Mouse (Mus musculus) CD4-positive, CD25-positive, alpha-beta regulatory T cell, adult 4 months (primary cell): ENCODE measurements around the gene Triml1. TPM values are rescaled to one million over a fixed set of nuclear protein-coding genes. Genes with fewer than 3 reads are reported as not detected.

ENCODE experiments used
- ATAC-seq: one replicate; pipeline ENCODE4 v1.8.0; 2017
- polyA plus RNA-seq, 2 experiments: library from polyadenylated mRNA; unstranded; fragments of 100-300 nt; shearing (Covaris generic); gene quantifications; one replicate each; pipeline ENCODE4 v1.2.1; 2017

Triml1 gene
- polyA plus RNA-seq, result not detected

- ATAC-seq, result no peak
These were observed at the start of gene Triml1 for GRCm38 (mm10) chr8:43141386-43141785. TSS of gene Triml1 (minus strand) at chr8:43141486.

DNA sequence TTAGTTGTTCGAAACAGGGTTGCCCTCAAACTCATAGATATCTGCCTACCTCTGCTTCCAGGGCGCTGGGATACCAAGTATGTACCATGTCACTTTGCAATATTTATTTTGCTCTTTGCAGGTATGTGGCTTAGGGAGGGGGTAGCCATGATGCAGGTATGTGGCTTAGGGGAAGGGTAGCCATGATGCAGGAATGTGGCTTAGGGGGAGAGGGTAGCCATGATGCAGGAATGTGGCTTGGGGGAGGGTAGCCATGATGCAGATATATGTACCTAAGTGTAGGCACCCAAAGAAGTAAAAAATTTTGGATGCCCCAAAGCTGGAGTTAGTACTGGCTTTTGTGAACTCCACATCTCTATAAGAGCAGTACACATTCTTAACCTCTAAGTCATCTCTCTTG lies 41.0 kb upstream of the Triml1 start:
- no peak for ATAC-seq

DNA sequence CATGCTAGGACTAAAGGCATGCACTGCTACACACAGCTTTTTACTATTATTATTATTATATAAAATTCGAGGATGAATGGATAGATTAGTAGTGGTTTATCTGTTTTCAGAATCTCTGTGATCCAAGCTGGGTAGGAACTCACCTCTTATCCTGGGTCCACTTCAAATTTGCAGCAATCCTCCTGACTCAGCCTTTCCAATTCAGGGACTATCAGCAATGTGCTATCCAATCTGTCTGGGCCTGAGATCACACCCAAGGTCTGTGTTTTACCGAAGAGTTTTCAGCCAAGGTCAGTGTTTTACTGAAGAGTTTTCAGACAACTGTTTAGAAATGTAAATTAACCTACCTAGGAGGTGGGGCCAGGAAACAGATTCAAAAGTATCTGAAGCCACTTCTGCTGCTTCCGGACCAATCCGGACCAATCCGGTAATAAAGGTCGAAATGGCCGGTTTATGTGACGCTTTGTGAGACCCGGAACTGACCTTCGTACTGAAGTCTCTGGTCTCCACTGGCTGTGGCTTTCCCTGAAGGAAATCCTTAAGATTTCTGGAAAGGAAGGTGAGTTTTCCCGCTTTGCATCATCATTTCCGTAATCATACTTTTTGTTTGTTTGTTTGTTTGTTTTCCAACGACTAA lies 38.9 kb upstream of the Triml1 start, which contains the start of gene Triml2:
Gene Triml2 (plus strand): TSS at position 488 of the 637 bp plus-strand sequence.
- ATAC-seq, result no peak

- ATAC-seq, result no peak
These were observed 37.9 kb upstream of the Triml1 start for GRCm38 (mm10) chr8:43179189-43179588.

GRCm38 (mm10) chr8:43178263-43178662 lies 37.0 kb upstream of the Triml1 start:
- no peak for ATAC-seq

GRCm38 (mm10) chr8:43176766-43177486 lies 35.6 kb upstream of the Triml1 start:
- no peak for ATAC-seq

GRCm38 (mm10) chr8:43169249-43169755 lies 28.0 kb upstream of the Triml1 start:
- no peak for ATAC-seq

DNA sequence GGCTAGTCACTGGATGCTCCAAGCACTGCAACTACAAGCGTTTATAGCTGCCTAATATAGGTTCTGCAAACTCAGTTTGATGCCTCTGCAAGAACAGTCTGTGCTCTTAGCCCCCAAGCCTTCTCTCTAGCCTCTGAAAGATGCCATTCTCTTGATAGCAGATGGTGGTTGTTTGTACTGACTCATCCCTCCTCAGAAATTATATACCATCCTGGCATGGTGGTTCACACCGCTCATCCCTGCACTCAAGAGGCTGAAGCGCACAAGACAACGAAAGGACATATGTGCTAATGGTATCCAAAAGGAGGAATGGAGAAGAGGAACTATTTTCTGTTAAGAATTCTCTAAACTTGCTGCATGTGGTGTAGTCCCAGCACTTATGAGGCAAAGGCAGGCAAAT lies 26.8 kb upstream of the Triml1 start:
- ATAC-seq, result no peak

GRCm38 (mm10) chr8:43164453-43164852 lies 23.2 kb upstream of the Triml1 start:
- ATAC-seq, result no peak

- no peak for ATAC-seq
These were observed 22.0 kb upstream of the Triml1 start for GRCm38 (mm10) chr8:43163255-43163654.

DNA sequence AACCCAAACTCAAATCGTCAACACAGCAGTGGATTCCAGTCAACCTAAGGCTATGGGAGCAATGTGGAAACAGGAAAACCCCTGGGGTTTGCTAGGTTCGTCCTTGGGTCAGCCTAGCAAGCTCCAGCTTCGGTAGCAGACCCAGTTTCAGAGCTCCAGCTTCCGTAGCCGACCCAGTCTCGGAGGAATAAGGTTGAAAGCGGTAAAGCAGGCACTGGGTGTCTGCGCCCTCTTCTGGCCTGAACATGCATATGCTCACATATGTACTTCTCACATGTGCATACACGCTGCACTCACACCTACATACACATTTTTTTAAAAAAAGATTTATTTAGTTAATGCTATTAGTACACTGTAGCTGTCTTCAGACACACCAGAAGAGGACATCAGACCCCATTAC lies 8.0 kb upstream of the Triml1 start:
- ATAC-seq, result no peak

GRCm38 (mm10) chr8:43111205-43111827 lies 30.0 kb downstream of the Triml1 start:
- ATAC-seq, result no peak

Other genes with a start within 250 kb of the Triml1 start
- not detected for gene Triml2, start 39.1 kb upstream of the Triml1 start, polyA plus RNA-seq
- gene Zfp42, start 165.5 kb upstream of the Triml1 start, polyA plus RNA-seq, result not detected